Mouse (Mus musculus) liver, postnatal 0 days (tissue): ENCODE measurements around the gene Sema5b.

Experiments used
- CTCF ChIP-seq: sonication (generic); IDR thresholded peaks from 2 replicates; pipeline ENCODE4 v1.5.1; 2016; ENCODE audit warnings: antibody characterized with exemption, low read depth
- EP300 ChIP-seq: IDR thresholded peaks from 2 replicates; pipeline ENCODE4 v1.6.1; 2016; ENCODE audit warnings: antibody characterized with exemption, low read depth, mild to moderate bottlenecking

GRCm38 (mm10) chr16:35598802-35599201, 57.9 kb downstream of the Sema5b start:
- TF ChIP-seq CTCF (no peak), EP300 (no peak)
